Mouse (Mus musculus) R1 (cell line): ENCODE measurements around the gene Cdk6.
"Not testable (repeated sequence)": the region's sequence is repeated elsewhere in the genome, so short reads cannot be mapped to it uniquely, and the experiment has no call there.

Source experiments
- DNase-seq: peaks from one replicate; pipeline ENCODE4 v3.0.0-alpha.2; 2018; ENCODE audit warnings: low read depth, low spot score

The Cdk6 gene

GRCm38 (mm10) chr5:3341111-3341911 is at the start of gene Cdk6:
Cdk6 (plus strand) TSS chr5:3341485.
- peak; percentile 66 for DNase-seq

- peak; percentile 76 for DNase-seq
Measured at GRCm38 (mm10) chr5:3293666-3294065, 47.6 kb upstream of the Cdk6 start.

GRCm38 (mm10) chr5:3300801-3301457 is 40.4 kb upstream of the Cdk6 start:
- DNase-seq = no peak

GRCm38 (mm10) chr5:3301535-3301934 is 39.8 kb upstream of the Cdk6 start:
- DNase-seq = no peak

GRCm38 (mm10) chr5:3303876-3304275 is 37.4 kb upstream of the Cdk6 start:
- DNase-seq = no peak

GRCm38 (mm10) chr5:3306146-3306545 is 35.1 kb upstream of the Cdk6 start:
- DNase-seq = peak; percentile 52

- peak; percentile 90 for DNase-seq
Measured at GRCm38 (mm10) chr5:3309122-3309521, 32.2 kb upstream of the Cdk6 start.

GRCm38 (mm10) chr5:3309587-3309986 is 31.7 kb upstream of the Cdk6 start:
- DNase-seq = no peak

- not testable (repeated sequence) for DNase-seq
Measured at GRCm38 (mm10) chr5:3311156-3311555, 30.1 kb upstream of the Cdk6 start.

GRCm38 (mm10) chr5:3317724-3318123 is 23.6 kb upstream of the Cdk6 start:
- DNase-seq = not testable (repeated sequence)

- DNase-seq = peak; percentile 87
Measured at GRCm38 (mm10) chr5:3320225-3320624, 21.1 kb upstream of the Cdk6 start.

GRCm38 (mm10) chr5:3322052-3322451 is 19.2 kb upstream of the Cdk6 start:
- DNase-seq = no peak

GRCm38 (mm10) chr5:3324116-3324515 is 17.2 kb upstream of the Cdk6 start:
- peak; percentile 98 for DNase-seq

- no peak for DNase-seq
Measured at GRCm38 (mm10) chr5:3329361-3329760, 11.9 kb upstream of the Cdk6 start.

GRCm38 (mm10) chr5:3330932-3331331 is 10.4 kb upstream of the Cdk6 start:
- DNase-seq = no peak

- peak; percentile 90 for DNase-seq
Measured at GRCm38 (mm10) chr5:3333019-3333418, 8.3 kb upstream of the Cdk6 start.

GRCm38 (mm10) chr5:3340340-3341058 is 786 bp upstream of the Cdk6 start:
- not testable (repeated sequence) for DNase-seq

GRCm38 (mm10) chr5:3341931-3342770 is 866 bp downstream of the Cdk6 start:
- peak; percentile 86 for DNase-seq

GRCm38 (mm10) chr5:3342771-3343565 is 1.7 kb downstream of the Cdk6 start:
- peak; percentile 84 for DNase-seq

GRCm38 (mm10) chr5:3343566-3344080 is 2.3 kb downstream of the Cdk6 start:
- DNase-seq = peak; percentile 70
